Mouse (Mus musculus): Measurements from ENCODE around the gene Inip. TPM values are rescaled to one million over a fixed set of nuclear protein-coding genes. Genes with fewer than 3 reads are reported as not detected.

The Inip gene
- total RNA-seq, 2 experiments from 2014 or later, result 10.1 to 11.3 TPM

DNA sequence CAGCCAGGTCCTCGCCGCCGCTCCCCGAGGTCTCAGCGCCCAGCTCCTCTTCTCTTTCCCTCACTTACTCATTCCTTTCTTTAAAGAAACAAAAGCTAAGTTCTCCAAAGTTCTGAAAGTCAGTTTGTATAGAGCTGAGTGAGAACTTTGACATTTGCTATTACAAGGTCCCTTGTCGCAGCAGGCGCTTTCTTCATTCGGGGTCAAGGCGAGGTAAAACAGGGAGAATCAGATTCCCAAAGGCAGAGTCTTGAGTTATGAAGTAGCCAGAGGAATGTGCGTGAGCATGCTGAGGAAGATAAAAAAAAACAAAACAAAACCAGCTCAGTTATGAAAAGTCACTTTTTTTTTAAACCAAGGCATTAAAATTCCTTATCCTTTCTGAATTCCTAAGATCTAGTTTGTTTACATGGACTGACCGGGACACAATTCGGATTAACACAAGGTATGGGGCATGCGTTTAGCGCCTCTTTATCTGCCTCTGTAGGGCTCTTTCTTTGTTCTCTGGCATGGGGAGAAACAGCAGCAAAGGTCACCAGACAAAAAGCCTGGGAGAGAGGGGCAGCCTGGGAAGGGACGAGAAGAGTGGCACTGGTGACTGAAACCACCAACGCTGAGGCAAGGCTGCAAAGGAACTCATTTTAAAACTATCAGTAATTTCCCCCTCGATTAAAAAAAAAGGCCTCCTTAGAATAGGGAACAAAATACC is 29.1 kb downstream of the Inip start:
- DNase-seq, result no peak

DNA sequence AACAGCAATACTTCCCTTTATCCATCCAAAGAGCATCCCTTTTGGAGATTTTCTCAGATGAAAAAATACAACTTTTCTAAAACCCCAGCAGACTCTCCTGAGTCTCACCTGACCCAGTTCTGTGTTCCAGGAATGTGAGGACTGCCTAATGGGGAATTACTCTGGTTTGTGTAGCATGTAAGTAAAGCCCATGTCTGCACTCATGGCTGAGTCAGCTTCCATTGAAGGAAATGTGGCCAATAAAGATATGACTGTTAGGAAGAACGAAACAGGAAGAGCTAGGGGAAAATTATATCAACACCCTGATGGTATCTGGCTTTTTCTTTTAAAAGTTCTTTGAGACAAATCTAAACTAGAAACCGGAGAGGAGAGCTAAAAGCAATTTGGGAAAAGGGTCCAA is 33.7 kb downstream of the Inip start:
- DNase-seq, result no peak

DNA sequence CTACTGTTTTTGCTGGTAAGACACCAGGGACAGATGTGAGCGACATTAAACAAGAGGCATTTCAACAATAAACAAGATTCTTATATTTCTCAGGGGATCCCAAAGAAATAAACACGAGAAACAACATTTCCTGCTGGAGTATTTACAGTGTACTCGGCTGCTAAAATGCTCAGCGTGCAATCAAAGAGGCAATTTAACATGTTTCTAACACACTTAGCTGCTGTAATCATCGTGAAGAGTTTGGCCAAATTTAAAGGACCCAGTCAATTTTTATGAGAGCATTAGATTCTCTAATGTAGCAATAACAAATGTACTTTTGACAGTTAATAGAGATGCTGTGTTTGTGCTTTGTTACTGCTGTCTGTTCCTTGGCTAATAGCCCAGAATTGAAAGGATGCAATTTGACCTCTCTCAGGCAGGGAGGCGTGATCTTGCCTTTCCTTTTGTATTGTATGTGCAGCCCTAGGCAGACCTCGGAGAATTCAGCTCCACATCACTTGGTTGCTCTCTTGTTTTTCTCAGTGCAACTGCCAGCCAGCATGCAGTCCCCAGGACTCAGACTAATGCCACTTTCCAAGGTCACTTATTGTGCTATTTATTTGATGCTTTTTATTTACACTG is 35.9 kb downstream of the Inip start:
- DNase-seq, result peak in 1 of 2 experiments; percentile 38

DNA sequence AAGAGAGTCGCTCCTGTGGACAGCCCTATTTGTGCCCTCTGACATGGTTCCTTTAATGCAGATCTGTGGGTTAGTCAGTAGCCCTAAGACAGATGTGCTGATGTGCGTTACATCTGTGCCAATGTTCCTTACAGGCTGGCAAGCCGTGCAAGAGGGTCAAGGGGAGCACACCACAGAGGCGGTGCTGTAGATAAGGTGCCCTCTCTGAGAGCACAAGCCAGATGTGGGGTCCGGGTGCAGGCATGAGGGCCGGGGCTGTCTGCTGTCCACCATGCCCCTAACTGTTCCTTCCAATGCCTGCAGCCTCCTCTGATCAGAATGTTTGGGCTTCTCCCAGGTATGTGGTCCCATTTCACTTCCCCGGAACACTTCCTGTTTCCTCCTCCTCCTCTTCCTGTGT is 36.4 kb downstream of the Inip start:
- no peak for DNase-seq

DNA sequence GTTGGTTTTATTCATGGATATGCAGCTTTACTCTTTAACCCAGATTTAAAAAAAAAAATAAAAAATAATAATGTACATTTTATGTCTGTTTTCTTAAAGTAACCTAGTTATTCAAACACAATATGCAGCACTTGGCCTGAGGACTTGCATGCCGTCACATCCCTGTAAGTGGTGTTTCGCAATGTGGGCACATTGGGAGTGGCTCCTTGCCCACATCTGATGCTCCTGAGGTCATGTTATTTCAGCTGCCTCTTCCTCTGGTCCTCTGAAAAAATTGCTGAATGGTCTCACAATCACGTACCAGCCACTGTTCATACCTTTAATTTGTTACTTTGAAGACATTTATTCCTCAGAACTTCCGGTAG is 40.0 kb downstream of the Inip start:
- peak; percentile 61 to 72 for DNase-seq

DNA sequence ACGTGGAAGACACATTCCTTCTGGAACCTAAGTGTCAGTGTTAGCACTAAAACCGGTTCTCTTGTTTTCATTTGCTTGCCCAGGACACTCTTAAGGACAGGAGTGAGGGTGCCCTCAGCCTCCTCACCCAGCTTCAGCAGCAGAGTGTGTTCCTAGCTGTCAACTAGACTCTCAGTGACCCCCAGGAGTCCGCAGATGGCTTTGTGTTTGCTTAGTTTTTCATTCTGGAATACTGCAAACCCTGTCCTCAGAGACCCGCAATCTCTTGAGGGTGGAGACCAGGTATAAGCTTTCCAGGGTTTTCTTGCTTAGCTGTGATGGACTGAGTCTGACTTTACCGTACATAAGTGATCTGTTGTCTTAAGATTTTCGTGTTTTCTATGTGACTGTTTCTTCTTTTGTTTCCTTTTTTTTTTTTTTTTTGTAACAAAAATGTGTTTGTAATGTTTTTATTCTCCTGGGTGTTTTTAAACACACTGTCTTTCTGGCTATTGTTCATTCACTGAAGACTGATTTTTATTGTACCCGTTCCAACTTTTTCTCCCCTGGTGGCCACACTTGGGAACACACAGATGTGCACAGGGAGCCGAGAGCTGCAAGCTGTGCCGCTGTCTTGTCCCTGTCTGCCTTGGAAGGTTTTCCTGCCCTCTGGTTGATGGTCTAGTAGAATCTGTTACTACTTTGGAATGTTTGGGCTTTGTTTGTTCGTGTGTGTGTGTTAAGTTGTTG is 40.6 kb downstream of the Inip start:
- DNase-seq, result peak; percentile 60 to 80

DNA sequence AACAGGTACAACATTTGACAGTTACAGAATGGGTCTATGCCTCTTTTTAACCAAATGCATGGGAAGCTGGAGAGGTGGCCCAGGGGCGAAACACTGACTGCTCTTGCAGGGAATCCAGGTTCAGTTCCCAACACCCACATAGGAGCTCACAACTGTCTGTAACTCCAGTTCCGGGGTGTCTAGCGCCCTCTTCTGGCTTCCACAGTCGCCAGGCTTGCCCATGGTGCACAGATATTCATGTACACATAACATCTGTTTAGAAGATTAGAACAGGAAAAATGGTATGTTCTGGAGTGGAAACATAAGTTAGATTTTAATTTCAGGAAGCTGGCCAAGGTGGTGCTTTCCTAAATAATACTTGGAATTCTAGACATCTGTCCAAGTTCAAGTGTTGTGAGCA is 41.4 kb downstream of the Inip start:
- DNase-seq, result no peak

DNA sequence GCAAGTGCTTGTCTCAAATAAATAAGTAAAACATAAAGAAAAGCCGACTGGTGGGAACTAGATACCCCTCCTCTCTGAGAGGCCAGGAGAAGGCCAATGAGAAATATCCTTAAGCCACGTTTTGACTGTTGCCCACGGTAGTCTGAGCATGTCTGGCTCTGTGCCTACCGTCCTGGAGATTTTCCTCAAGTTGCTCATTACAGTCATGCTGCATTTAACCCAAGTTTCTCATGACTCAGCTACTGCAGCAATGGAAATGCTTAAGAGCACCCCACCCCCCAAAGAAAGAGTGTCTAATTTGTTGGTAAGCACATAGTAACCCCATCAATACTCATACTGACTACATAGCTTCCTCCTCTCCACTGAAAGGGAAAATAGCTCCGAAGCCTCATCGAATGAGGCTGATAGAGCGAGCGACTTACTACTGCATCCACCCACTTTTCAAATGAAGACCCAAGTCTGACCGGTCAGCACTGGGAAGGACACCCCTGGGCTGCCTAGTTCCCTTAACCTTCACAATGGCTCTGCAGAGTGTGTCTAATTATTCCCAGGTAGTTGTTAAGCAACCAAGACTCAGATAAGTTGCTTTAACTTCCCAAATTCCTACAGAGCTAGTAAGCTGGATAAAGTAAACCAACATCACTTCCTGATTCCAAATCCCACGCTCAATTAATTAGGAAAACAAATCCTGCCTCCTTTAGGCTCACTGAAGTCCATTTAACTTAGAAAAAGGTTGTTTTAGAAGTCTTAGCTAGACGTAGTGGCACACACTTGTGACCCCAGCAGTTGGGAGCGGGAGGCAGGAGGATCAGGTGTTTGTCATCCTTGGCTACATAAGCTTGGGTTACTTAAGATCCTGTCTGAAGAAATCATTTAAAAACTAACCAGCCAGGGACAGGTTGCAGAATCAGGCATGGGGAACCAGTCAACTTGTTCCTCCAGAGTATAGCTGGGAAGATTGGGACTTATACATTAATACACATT is 43.6 kb downstream of the Inip start:
- no peak for DNase-seq

DNA sequence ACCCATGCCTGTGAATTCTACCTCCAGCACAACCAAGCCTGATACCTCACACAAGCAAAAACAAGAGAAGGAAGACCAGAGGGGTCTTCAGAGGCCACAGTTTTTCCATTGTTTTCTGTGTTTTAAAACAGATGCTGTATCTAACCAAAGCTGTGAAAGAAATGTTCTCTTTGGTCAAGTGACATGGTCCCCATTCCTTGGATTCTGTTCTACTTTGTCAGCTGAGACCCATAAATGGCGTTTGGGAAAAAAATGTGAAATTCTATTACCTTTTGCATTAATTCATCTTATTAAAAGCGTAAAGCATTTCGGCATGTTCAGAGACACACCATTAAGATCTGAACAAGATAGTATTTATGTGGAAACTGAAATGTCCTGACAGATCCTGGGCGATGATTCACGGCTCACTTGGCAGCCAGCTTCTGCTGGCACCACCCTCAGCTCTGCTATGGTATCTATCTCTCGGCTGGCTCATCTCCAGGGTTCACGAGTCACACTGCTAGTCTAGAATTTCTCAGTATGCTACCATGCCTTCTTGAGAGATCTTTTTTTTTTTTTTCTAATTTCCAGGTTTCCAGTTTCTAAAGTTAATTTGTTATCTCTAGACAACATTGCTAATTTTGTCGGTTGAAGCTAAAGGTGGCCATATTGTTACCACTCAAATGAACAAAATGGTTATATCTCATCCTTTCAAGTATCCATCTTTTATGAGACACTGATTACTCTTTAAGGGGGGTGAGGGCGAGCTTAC is 44.9 kb downstream of the Inip start:
- DNase-seq, result peak; percentile 76 to 83

DNA sequence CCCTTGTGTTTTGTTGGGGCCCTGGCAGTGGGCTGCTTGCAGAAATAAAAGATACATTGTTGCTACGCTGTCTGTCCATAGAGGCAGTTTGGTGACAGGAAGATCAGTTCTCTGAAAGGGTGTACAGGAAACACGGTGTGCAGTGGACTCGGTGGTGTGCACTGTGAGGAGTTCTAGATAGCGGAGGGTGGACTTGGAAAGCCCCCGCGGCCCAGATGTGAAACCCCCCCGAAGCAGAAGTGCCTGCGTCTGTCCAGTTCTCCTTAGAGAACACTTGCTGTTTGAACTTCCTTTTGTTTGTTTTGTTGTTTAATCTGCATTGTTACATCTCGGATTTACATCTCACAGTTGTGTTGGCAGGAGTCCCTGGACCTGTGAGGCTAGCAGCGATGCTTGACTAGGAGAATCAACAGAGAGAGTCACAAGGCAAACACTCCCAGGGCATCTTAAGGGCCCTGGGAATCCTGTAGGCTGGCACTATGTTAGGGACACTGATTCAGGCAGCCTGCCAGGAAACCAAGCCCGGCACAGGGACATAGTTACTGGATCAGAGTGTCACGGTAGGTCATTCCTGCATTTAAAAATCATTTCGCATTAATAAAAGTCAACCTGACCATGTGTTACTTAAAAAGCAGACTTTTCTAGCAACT is 47.8 kb downstream of the Inip start:
- peak; percentile 74 to 76 for DNase-seq

DNA sequence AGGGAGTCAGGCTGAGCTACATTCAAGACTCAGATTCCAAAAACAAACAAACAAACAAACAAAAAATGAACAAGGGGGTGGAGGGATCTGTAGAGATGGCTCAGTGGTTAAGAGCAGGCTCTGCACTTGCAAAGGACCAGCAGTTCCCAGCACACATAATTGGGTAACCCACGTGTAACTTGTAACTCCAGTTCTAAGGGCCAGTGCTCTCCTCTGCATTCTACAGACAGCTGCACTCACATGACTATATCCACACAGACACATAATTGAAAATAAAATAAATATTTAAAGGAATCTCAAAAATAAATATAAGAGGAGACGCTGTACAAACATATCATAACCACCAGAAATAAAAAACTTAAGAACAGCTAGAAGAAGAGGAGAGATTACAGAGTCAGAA is 61.5 kb downstream of the Inip start:
- no peak for DNase-seq

DNA sequence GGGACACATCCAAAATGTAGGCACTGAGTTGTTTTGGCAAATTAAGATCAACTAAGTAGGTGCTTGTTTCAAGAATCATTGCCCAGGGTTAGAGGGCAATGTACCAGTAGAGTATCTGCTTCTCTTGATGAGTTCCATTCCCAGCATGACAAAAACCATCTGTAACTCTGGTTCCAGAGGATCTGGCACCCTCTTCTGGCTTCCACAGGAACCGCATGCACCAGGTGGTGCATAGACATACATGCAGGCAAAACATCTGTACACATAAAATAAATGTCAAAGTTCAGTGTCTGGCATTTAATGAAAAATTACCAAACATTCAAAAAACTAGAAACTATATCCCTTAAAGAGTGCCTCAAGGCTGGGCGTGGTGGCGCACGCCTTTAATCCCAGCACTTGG is 62.1 kb downstream of the Inip start:
- no peak for DNase-seq

DNA sequence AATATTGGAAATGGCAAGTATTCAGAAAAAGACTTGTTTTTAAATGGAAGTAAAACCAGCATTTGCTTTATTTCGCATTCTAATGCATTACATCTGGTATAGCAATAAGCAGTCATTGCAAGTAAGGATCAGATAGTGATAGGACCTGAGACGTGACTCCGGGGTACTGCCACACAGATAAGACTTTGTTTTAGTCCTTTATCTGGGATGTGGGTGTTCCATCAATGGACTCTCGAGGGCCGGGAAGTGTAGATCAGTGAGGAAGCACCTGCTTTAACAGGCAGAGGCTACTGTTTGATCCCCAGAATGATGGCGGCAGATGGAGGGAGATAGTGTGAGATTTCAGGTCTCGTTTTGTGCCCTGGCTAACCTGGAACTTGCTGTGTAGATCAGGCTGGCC is 69.8 kb downstream of the Inip start:
- DNase-seq, result no peak

DNA sequence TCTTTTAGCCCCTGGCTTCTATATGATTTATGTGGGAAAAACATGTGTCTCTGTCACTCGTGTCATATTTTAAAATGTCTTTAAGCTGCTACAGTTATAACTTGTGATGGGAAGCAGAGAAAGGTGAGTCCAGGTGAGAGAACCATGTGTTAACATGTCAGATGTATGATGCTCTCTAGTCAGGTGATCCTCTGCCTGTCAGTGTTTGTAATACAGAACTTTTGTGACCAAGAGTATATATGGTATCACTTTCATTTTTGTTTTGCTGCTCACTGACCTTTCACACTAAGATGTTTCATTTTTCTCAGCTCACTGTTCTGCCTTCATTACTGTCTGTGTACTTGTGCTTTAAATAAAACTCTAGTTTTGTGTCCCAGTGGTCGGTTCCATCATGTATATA is 72.5 kb downstream of the Inip start:
- no peak for DNase-seq

DNA sequence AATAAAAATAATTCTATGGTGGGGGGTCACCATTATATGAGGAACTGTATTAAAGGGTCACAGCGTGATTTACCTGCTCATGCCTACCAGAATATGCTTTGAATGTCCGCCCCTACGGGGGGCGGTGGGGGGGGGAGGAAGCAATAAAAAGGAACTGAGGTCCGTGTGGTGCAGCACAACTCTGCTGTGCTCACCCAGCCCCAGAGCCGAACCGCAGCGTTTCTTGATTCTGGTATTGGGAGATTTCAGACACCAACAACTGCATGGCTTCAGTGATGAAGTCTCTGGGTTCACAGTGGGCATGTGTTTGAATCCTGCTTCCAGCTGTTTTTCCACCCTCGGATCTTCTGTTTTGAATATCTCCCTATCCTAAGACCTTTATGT is 73.5 kb downstream of the Inip start:
- no peak for DNase-seq

DNA sequence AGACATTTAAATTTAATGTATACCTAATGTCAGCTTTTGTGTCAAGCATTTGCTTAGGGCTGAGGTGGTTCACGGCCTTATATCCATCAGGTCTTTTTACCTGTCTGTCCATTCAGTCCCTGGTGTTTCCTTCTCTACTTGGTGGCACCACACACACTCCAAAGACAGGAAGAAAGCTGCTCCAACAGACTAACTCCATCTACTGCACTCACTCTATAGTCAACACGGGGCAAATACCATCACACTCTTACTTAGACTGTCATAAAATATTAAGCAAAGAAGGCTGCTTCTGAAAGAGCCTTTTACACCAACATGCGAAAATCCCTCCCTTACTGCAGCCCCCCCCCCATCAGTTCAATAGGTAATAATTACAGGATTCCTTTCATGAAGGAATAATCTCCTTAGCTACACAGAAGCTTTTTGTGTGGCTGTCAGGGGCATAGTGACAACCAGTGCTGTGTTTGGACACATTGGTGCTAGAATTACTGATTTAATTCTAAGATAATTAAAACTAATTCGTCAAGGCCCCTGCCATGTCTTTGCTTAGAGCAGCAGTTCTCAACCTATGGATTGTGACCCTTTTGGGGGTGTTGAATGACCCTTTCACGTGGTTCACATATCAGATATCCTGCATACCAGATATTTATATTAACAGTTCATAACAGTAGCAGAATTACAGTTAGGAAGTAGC is 74.1 kb downstream of the Inip start:
- no peak for DNase-seq

DNA sequence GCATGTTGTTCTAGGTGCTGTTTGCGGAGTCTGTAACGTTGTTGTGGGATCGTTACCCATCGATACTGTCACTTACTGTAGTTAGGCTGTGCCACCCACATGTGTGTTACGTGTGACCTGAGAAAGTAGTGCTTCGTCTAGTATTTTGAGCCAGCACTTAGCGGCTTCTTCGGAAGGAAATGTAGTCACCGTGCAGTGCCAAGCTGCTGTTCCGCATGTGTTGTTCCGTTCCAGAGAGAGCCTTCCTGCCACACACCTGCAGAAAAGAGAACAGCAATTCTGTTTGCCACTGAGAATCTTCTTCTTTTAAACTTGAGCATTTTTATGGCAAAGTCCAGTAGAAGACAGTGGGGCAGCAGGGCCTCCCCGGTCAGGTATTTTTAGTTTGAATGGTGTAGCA is 74.9 kb downstream of the Inip start:
- no peak for DNase-seq

DNA sequence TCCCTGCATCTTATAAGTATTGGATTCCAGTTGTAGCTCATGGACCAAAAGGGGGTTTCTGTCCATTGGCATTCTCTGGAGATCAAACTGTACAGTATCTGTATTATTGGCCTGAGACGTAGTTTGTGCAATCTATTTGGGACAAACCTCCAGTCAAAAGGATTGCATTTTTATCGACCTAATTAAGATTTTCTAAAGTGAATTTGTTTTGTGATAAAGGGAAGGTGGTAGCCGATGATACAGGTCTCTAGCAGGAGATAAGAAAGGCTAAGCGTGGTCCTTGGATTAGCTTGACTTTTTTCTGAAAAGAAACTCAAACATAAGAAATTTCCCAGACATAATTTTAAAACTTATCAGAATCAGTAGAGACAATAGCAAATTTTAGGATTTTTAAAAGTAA is 75.8 kb downstream of the Inip start:
- DNase-seq, result no peak

DNA sequence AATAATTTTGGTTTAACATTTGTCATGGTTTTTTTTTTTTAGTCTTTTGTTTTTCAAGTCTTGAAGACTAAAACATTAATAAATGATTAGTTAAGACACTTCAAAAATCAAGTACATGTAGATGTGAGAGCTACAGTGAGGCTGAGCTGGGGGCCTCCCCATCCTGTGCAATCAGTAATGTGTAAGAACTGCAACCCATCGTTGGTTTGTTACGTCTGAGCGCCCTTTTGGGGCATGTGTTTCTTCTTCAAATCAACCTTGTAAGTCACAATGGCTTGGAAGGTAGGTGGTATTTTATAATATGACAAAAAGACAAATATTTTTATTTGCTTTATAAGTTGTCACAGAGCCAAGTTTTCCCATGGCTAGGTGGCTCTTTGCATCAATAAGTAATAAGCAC is 79.6 kb downstream of the Inip start:
- DNase-seq, result no peak

Measured in heart, adult 18-20 months (tissue).